Mouse (Mus musculus) thymus, adult 2 months (tissue): Measurements from ENCODE around the gene Adcy2. TPM values are rescaled to one million over a fixed set of nuclear protein-coding genes. Genes with fewer than 3 reads are reported as not detected.

Experiments
- DNase-seq: peaks from one replicate; pipeline ENCODE4 v3.0.0; 2021
- H3K27ac ChIP-seq: fragments of 200-500 bp; 2 replicates; pipeline ENCODE4 v1.5.1; 2012; ENCODE audit warnings: low read length, control low read depth; ENCODE audit not compliant: control insufficient read depth, insufficient read depth
- H3K27me3 ChIP-seq: fragments of 200-500 bp; 2 replicates; pipeline ENCODE4 v1.6.1; 2012; ENCODE audit warnings: mild to moderate bottlenecking, low read length, moderate library complexity, mixed read lengths; ENCODE audit not compliant: control insufficient read depth, insufficient read depth
- H3K36me3 ChIP-seq: fragments of 200-500 bp; 2 replicates; pipeline ENCODE4 v1.6.1; 2012; ENCODE audit warnings: mild to moderate bottlenecking, low read length, moderate library complexity; ENCODE audit not compliant: control insufficient read depth, insufficient read depth
- H3K4me1 ChIP-seq: fragments of 200-500 bp; replicated peaks from 2 replicates; pipeline ENCODE4 v1.6.1; 2012; ENCODE audit warnings: low read length; ENCODE audit not compliant: control insufficient read depth, insufficient read depth
- H3K4me3 ChIP-seq: fragments of 200-500 bp; 2 replicates; pipeline ENCODE4 v1.5.1; 2012; ENCODE audit warnings: mild to moderate bottlenecking, low read length, control low read depth, moderate library complexity; ENCODE audit not compliant: control insufficient read depth, insufficient read depth
- CTCF ChIP-seq: fragments of 200-500 bp; IDR thresholded peaks from 2 replicates; pipeline ENCODE4 v1.5.1; 2012; ENCODE audit warnings: mild to moderate bottlenecking, control low read depth, low read length, moderate library complexity, borderline replicate concordance; ENCODE audit not compliant: control insufficient read depth, poor library complexity, insufficient read depth; ENCODE audit errors: extremely low read depth
- POLR2A ChIP-seq: fragments of 200-500 bp; IDR thresholded peaks from 2 replicates; pipeline ENCODE4 v1.6.1; 2012; ENCODE audit warnings: mild to moderate bottlenecking, low read length, control low read depth, moderate library complexity; ENCODE audit not compliant: control insufficient read depth, poor library complexity, insufficient read depth; ENCODE audit errors: extremely low read depth
- WGBS: fragments of 180-500 bp; shearing (Covaris S2); methylation state at CpG from one replicate; pipeline ENCODE4 v1.1.7; 2018; 5-methylcytosine and 5-hydroxymethylcytosine counted together
- polyA plus RNA-seq: library from polyadenylated mRNA; depleted of rRNA; stranded (reverse); fragments of >200 nt; gene quantifications from 2 replicates; pipeline ENCODE4 v1.2.3, GENCODE M21; 2012

Gene Adcy2
- polyA plus RNA-seq, 1 experiment, result 0.55 TPM

GRCm38 (mm10) chr13:68811185-68811584 is 188.2 kb downstream of the Adcy2 start:
- WGBS, result 96% methylated on average over 3 of the region's 3 CpGs
- Histone ChIP-seq H3K4me3 (no peak overlapping the region), H3K27me3 (no peaks in the 10 kb centered on the region), H3K36me3 (no peaks in the 10 kb centered on the region), H3K4me1 (no peaks in the 10 kb centered on the region), H3K27ac (no peak overlapping the region)
- TF ChIP-seq POLR2A (no peak), CTCF (no peak)
- no peak for DNase-seq

- WGBS, result 63% methylated on average over 6 of the region's 6 CpGs
- Histone ChIP-seq H3K27me3 (no peaks in the 10 kb centered on the region), H3K36me3 (no peaks in the 10 kb centered on the region), H3K27ac (no peak overlapping the region), H3K4me3 (no peak overlapping the region), H3K4me1 (no peaks in the 10 kb centered on the region)
- no peak for TF ChIP-seq POLR2A
- no peak for TF ChIP-seq CTCF
- no peak for DNase-seq
Measured at GRCm38 (mm10) chr13:68799777-68800176, 199.6 kb downstream of the Adcy2 start.

- Histone ChIP-seq H3K27me3 (no peaks in the 10 kb centered on the region), H3K4me1 (no peaks in the 10 kb centered on the region), H3K36me3 (no peaks in the 10 kb centered on the region), H3K27ac (no peak overlapping the region), H3K4me3 (no peak overlapping the region)
- no peak for TF ChIP-seq CTCF
- TF ChIP-seq POLR2A, result no peak
- DNase-seq, result no peak
Measured at GRCm38 (mm10) chr13:68793286-68793685, 206.1 kb downstream of the Adcy2 start.

GRCm38 (mm10) chr13:68787286-68788061 is 211.9 kb downstream of the Adcy2 start:
- Histone ChIP-seq H3K36me3 (no peaks in the 10 kb centered on the region), H3K27me3 (no peaks in the 10 kb centered on the region), H3K27ac (no peak overlapping the region), H3K4me1 (no peaks in the 10 kb centered on the region), H3K4me3 (no peak overlapping the region)
- DNase-seq, result no peak
- WGBS, result 93% methylated on average over 8 of the region's 8 CpGs
- TF ChIP-seq POLR2A (no peak), CTCF (no peak)

GRCm38 (mm10) chr13:68783096-68783495 is 216.2 kb downstream of the Adcy2 start:
- H3K27me3 ChIP-seq, result no peaks in the 10 kb centered on the region
- no peak overlapping the region for H3K27ac ChIP-seq
- DNase-seq, result no peak
- H3K36me3 ChIP-seq, result no peaks in the 10 kb centered on the region
- no peaks in the 10 kb centered on the region for H3K4me1 ChIP-seq
- 67% methylated on average over 1 of the region's 1 CpGs for WGBS
- no peak overlapping the region for H3K4me3 ChIP-seq
- TF ChIP-seq CTCF (no peak), POLR2A (no peak)

GRCm38 (mm10) chr13:68778011-68778672 is 221.2 kb downstream of the Adcy2 start:
- 90% methylated on average over 6 of the region's 6 CpGs for WGBS
- no peak for DNase-seq
- Histone ChIP-seq H3K27ac (no peak overlapping the region), H3K27me3 (no peaks in the 10 kb centered on the region), H3K36me3 (no peaks in the 10 kb centered on the region), H3K4me3 (no peak overlapping the region), H3K4me1 (no peaks in the 10 kb centered on the region)
- TF ChIP-seq POLR2A (no peak), CTCF (no peak)

- 83% methylated on average over 2 of the region's 2 CpGs for WGBS
- no peak for TF ChIP-seq CTCF
- no peak for TF ChIP-seq POLR2A
- Histone ChIP-seq H3K36me3 (no peaks in the 10 kb centered on the region), H3K4me3 (no peak overlapping the region), H3K27ac (no peak overlapping the region), H3K27me3 (no peaks in the 10 kb centered on the region), H3K4me1 (no peaks in the 10 kb centered on the region)
- no peak for DNase-seq
Measured at GRCm38 (mm10) chr13:68773599-68774211, 225.6 kb downstream of the Adcy2 start.
